Mouse (Mus musculus): ENCODE data around the gene Pinlyp. TPM values are rescaled to one million over a fixed set of nuclear protein-coding genes. Genes with fewer than 3 reads are reported as not detected.
A peak's percentile ranks its signal among the peaks of the same experiment; 100 is the strongest.
"Not testable (repeated sequence)": the region's sequence is repeated elsewhere in the genome, so short reads cannot be mapped to it uniquely, and the experiment has no call there.

Gene Pinlyp
- total and polyA plus RNA-seq, 2 experiments: not detected

DNA sequence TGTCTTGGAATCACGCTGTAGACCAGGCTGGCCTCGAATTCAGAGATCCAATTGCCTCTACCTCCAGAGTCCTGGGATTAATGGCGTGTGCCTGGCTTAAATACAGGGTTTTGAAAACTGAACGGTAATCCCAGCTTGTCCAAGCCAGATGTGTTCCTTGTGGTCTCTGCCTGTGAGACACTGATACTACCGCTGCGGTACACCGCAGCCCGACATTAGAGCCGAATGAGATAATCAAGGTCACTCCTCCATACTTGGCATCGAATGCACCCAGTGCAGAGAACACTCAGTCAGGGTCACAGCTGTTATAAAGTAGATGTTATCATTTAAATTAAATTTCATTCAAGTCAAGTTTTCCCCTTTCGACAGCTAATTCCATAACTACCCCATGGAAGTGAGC lies 17.1 kb downstream of the Pinlyp start:
- no peak for TF ChIP-seq CTCF (IDR thresholded peaks at IDR 0.05; ENCODE audit: low read depth, low read length)
- no peak for TF ChIP-seq POLR2A (IDR thresholded peaks at IDR 0.05; ENCODE audit: extremely low read depth, insufficient read depth, low read length)
- Histone ChIP-seq H3K27ac (replicated peaks; ENCODE audit: insufficient read depth, low read depth, low read length) (no peak overlapping the region), H3K36me3 (ENCODE audit: control insufficient read depth, insufficient read depth, low read length) (peaks cover 2% of the 10 kb centered on the region; the same call in 1 of the 2 replicates), H3K4me3 (ENCODE audit: insufficient read depth, low read depth, low read length) (no peak overlapping the region), H3K79me2 (ENCODE audit: control insufficient read depth, insufficient read depth, low read length) (peaks cover 5% of the 10 kb centered on the region; the same call in 1 of the 2 replicates), H3K9ac (ENCODE audit: low read depth, low read length) (no peak overlapping the region), H3K27me3 (ENCODE audit: control insufficient read depth, insufficient read depth, low read length) (no peaks in the 10 kb centered on the region), H3K4me1 (ENCODE audit: control insufficient read depth, insufficient read depth, low read length) (peaks cover 6% of the 10 kb centered on the region)
- DNase-seq (ENCODE audit: extremely low read depth, low read depth, low spot score): no peak
- WGBS: 92% methylated on average over 11 of the region's 11 CpGs

- Histone ChIP-seq H3K36me3 (ENCODE audit: control insufficient read depth, insufficient read depth, low read length) (no peaks in the 10 kb centered on the region), H3K27ac (replicated peaks; ENCODE audit: insufficient read depth, low read depth, low read length) (no peak overlapping the region), H3K79me2 (ENCODE audit: control insufficient read depth, insufficient read depth, low read length) (no peaks in the 10 kb centered on the region), H3K27me3 (ENCODE audit: control insufficient read depth, insufficient read depth, low read length) (no peaks in the 10 kb centered on the region), H3K4me3 (ENCODE audit: insufficient read depth, low read depth, low read length) (no peak overlapping the region), H3K9ac (ENCODE audit: low read depth, low read length) (no peak overlapping the region), H3K4me1 (ENCODE audit: control insufficient read depth, insufficient read depth, low read length) (peaks cover 3% of the 10 kb centered on the region; the same call in 1 of the 2 replicates)
- 89% methylated on average over 12 of the region's 12 CpGs for WGBS
- no peak for DNase-seq (ENCODE audit: extremely low read depth, low read depth, low spot score)
- TF ChIP-seq CTCF (IDR thresholded peaks at IDR 0.05; ENCODE audit: low read depth, low read length) (no peak), POLR2A (IDR thresholded peaks at IDR 0.05; ENCODE audit: extremely low read depth, insufficient read depth, low read length) (no peak)
Observed at GRCm38 (mm10) chr7:24525686-24526420, 20.1 kb downstream of the Pinlyp start.

DNA sequence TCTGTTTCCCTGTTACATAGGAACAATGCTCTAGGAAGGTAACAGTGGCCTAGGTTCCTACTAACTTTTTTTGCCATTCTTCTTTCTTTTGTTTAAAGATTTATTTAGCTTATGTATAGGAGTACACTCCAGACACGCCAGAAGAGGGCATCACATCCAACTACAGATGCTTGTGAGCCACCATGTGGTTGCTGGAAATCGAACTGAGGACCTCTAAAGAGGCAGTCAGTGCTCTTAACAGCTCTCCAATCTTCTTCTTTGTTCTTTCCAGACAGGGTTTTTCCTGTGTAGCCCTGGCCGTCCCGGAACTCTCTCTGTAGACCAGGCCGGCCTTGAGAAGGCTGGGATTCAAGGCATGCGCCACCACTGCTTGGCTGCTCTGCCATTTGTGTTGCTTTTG lies 20.9 kb downstream of the Pinlyp start:
- H3K79me2 ChIP-seq (ENCODE audit: control insufficient read depth, insufficient read depth, low read length): no peaks in the 10 kb centered on the region
- 82% methylated on average over 6 of the region's 6 CpGs for WGBS
- peak; percentile 16 for DNase-seq (ENCODE audit: extremely low read depth, low read depth, low spot score)
- peaks cover 3% of the 10 kb centered on the region; the same call in 1 of the 2 replicates for H3K4me1 ChIP-seq (ENCODE audit: control insufficient read depth, insufficient read depth, low read length)
- H3K4me3 ChIP-seq (ENCODE audit: insufficient read depth, low read depth, low read length): no peak overlapping the region
- H3K9ac ChIP-seq (ENCODE audit: low read depth, low read length): no peak overlapping the region
- no peaks in the 10 kb centered on the region for H3K27me3 ChIP-seq (ENCODE audit: control insufficient read depth, insufficient read depth, low read length)
- H3K36me3 ChIP-seq (ENCODE audit: control insufficient read depth, insufficient read depth, low read length): no peaks in the 10 kb centered on the region
- TF ChIP-seq POLR2A (IDR thresholded peaks at IDR 0.05; ENCODE audit: extremely low read depth, insufficient read depth, low read length) (no peak), CTCF (IDR thresholded peaks at IDR 0.05; ENCODE audit: low read depth, low read length) (0 out of 2 replicates have a peak, but pooled peaks have one; percentile 5)
- no peak overlapping the region for H3K27ac ChIP-seq (replicated peaks; ENCODE audit: insufficient read depth, low read depth, low read length)

- H3K79me2 ChIP-seq (ENCODE audit: control insufficient read depth, insufficient read depth, low read length): no peaks in the 10 kb centered on the region
- DNase-seq (ENCODE audit: extremely low read depth, low read depth, low spot score): no peak
- no peaks in the 10 kb centered on the region for H3K27me3 ChIP-seq (ENCODE audit: control insufficient read depth, insufficient read depth, low read length)
- 64% methylated on average over 6 of the region's 6 CpGs for WGBS
- H3K27ac ChIP-seq (replicated peaks; ENCODE audit: insufficient read depth, low read depth, low read length): no peak overlapping the region
- no peak for TF ChIP-seq POLR2A (IDR thresholded peaks at IDR 0.05; ENCODE audit: extremely low read depth, insufficient read depth, low read length)
- no peak for TF ChIP-seq CTCF (IDR thresholded peaks at IDR 0.05; ENCODE audit: low read depth, low read length)
- no peaks in the 10 kb centered on the region for H3K4me1 ChIP-seq (ENCODE audit: control insufficient read depth, insufficient read depth, low read length)
- H3K36me3 ChIP-seq (ENCODE audit: control insufficient read depth, insufficient read depth, low read length): no peaks in the 10 kb centered on the region
- no peak overlapping the region for H3K9ac ChIP-seq (ENCODE audit: low read depth, low read length)
- no peak overlapping the region for H3K4me3 ChIP-seq (ENCODE audit: insufficient read depth, low read depth, low read length)
Observed at GRCm38 (mm10) chr7:24523723-24524122, 22.2 kb downstream of the Pinlyp start.

GRCm38 (mm10) chr7:24522805-24523204 lies 23.1 kb downstream of the Pinlyp start:
- Histone ChIP-seq H3K36me3 (ENCODE audit: control insufficient read depth, insufficient read depth, low read length) (no peaks in the 10 kb centered on the region), H3K4me1 (ENCODE audit: control insufficient read depth, insufficient read depth, low read length) (no peaks in the 10 kb centered on the region), H3K79me2 (ENCODE audit: control insufficient read depth, insufficient read depth, low read length) (no peaks in the 10 kb centered on the region), H3K9ac (ENCODE audit: low read depth, low read length) (no peak overlapping the region), H3K27ac (replicated peaks; ENCODE audit: insufficient read depth, low read depth, low read length) (no peak overlapping the region), H3K4me3 (ENCODE audit: insufficient read depth, low read depth, low read length) (no peak overlapping the region), H3K27me3 (ENCODE audit: control insufficient read depth, insufficient read depth, low read length) (no peaks in the 10 kb centered on the region)
- WGBS: 66% methylated on average over 5 of the region's 5 CpGs
- no peak for DNase-seq (ENCODE audit: extremely low read depth, low read depth, low spot score)
- TF ChIP-seq CTCF (IDR thresholded peaks at IDR 0.05; ENCODE audit: low read depth, low read length): no peak
- no peak for TF ChIP-seq POLR2A (IDR thresholded peaks at IDR 0.05; ENCODE audit: extremely low read depth, insufficient read depth, low read length)

DNA sequence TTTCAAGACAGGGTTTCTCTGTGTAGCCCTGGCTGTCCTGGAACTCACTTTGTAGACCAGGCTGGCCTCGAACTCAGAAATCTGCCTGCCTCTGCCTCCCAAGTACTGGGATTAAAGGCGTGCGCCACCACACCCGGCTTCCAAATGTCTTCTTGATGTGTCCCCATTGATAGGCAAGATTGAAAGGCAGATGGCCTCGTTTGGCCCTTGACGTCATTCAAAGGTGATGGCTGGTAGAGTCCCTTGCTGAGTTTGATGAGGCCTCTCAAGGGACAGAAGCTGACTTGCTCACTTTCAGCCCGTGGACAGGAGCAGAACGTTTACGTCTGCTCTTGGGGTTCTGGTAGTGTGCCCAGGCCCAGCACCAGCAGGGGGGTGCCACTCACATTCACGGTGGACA lies 25.9 kb downstream of the Pinlyp start:
- WGBS: 90% methylated on average over 10 of the region's 10 CpGs

More for the DNA sequence above, 25.9 kb downstream of the Pinlyp start:
- H3K9ac ChIP-seq (ENCODE audit: low read depth, low read length); H3K79me2 ChIP-seq (ENCODE audit: control insufficient read depth, insufficient read depth, low read length); H3K4me1 ChIP-seq (ENCODE audit: control insufficient read depth, insufficient read depth, low read length); H3K36me3 ChIP-seq (ENCODE audit: control insufficient read depth, insufficient read depth, low read length); H3K27ac ChIP-seq (replicated peaks; ENCODE audit: insufficient read depth, low read depth, low read length); H3K4me3 ChIP-seq (ENCODE audit: insufficient read depth, low read depth, low read length); DNase-seq (ENCODE audit: extremely low read depth, low read depth, low spot score); H3K27me3 ChIP-seq (ENCODE audit: control insufficient read depth, insufficient read depth, low read length): not testable (repeated sequence)

Measured in liver, adult 2 months (tissue).